Mouse (Mus musculus): ENCODE measurements around the gene Stard7.

GRCm38 (mm10) chr2:127225261-127225660 lies 44.8 kb upstream of the Stard7 start:
- no peak for TF ChIP-seq CTCF (IDR thresholded peaks at IDR 0.05; ENCODE audit: low read depth)
- TF ChIP-seq EP300 (IDR thresholded peaks at IDR 0.05; ENCODE audit: low read depth), result no peak
